Mouse (Mus musculus): ENCODE results near the gene Rasd2. TPM values are rescaled to one million over a fixed set of nuclear protein-coding genes. Genes with fewer than 3 reads are reported as not detected.

Rasd2 gene
- total RNA-seq (2023), result 1 to 10 TPM in 1 of 2 experiments, under 1 TPM in 1; 0.55 to 1.2 TPM

DNA sequence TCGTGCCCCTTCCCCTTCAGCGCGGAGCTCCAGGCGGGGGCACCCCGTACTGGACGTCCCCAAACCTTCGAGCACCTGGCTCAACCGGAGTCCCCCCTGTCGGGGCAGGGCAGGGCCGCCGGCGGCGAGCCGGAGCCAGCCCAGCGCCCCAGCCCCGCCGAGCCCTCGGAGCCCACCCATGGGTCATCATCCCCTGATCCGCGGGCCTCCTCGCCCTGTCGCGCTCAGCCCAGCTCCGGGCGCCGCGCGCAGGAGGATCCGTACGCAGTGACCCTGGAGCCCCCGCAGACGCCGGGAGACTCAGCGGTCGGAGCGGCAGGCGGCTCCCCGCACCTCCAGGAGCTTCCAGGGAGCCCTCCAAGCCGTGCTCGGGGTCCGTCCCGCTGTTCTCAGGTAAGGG is at the start of gene Rasd2:
Gene Rasd2, plus strand, starts transcription at position 259 of the 400 bp plus-strand sequence.

Other genes starting within 250 kb of the Rasd2 start
- gene Hmgxb4, start 220.6 kb upstream of the Rasd2 start, total RNA-seq (2023), result 10 to 100 TPM; 29.9 to 33.9 TPM
- gene Tom1, start 180.2 kb upstream of the Rasd2 start, total RNA-seq (2023), result 10 to 100 TPM; 68.3 to 69.0 TPM
- gene Hmox1, start 120.3 kb upstream of the Rasd2 start, total RNA-seq (2023), result 1,000 to 10,000 TPM in 1 of 2 experiments, 100 to 1,000 TPM in 1; 883 to 1,381 TPM
- gene Mcm5, start 104.4 kb upstream of the Rasd2 start, total RNA-seq (2023), result 10 to 100 TPM; 14.1 to 15.8 TPM
- not detected for gene Gm10358, start 192.6 kb downstream of the Rasd2 start, total RNA-seq (2023)
- gene Iqcm, start 234.8 kb downstream of the Rasd2 start, total RNA-seq (2023), result not detected